Mouse (Mus musculus) frontal cortex, postnatal 36 days (tissue): ENCODE data around the gene Ddx21.

Experiments used
- DNase-seq, 2 experiments: peaks; one replicate each; pipeline ENCODE4 v3.0.0; 2022; ENCODE audit warnings: low spot score in 2 of 2

Gene Ddx21

DNA sequence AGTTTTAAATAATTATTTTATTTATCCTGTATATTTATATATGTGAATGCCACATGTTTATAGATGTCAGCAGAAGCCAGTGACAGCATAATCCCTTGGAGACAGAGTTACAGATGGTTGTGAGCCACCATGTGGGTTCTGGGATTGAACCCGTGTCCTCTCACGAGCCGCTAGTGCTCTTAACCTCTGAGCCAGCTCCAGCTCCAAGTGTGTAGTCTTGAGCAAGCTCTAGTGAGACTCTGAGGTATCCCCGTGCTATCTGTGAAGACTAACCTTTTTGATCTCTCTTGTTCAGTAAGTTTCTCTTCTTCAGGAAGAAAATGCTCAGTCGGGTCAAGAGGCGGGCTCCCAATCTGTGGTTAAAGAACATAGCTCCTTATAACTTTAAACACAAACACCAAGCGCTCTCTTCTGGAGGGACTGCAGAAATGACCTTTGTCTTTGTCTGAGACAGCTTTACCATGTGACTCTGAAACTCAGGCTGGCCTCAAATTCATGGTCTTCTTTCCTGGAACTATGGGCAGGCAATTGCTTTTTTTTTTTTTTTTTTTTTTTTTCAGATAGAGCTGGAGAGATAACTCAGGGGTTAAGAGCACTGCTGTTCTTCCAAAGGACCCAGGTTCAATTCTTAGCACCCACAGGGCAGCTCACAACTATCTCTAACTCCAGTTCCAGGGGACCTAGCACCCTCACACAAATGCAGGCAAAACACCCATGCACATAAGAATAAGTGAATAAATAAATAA, 31.8 kb downstream of the Ddx21 start:
- no peak for DNase-seq

- DNase-seq, result no peak
These were observed 33.2 kb downstream of the Ddx21 start for GRCm38 (mm10) chr10:62568861-62569260.

DNA sequence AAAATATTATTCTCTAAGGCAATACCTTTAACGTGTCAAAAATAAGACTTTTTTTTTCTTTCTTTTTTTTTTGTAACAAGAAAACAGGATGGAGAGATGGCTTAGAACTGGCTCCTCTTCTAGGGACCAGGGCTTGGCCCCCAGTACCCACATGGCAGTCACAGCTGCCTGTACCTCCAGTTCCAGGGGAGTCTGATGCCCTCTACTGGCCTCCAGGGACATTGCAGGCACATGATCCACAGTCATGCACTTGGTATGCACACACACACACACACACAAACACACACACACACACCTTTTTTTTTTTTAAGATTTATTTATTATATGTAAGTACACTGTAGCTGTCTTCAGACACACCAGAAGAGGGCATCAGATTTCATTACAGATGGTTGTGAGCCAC, 44.3 kb downstream of the Ddx21 start:
- DNase-seq, result no peak

- no peak for DNase-seq
These were observed 45.6 kb downstream of the Ddx21 start for GRCm38 (mm10) chr10:62556558-62556901.

DNA sequence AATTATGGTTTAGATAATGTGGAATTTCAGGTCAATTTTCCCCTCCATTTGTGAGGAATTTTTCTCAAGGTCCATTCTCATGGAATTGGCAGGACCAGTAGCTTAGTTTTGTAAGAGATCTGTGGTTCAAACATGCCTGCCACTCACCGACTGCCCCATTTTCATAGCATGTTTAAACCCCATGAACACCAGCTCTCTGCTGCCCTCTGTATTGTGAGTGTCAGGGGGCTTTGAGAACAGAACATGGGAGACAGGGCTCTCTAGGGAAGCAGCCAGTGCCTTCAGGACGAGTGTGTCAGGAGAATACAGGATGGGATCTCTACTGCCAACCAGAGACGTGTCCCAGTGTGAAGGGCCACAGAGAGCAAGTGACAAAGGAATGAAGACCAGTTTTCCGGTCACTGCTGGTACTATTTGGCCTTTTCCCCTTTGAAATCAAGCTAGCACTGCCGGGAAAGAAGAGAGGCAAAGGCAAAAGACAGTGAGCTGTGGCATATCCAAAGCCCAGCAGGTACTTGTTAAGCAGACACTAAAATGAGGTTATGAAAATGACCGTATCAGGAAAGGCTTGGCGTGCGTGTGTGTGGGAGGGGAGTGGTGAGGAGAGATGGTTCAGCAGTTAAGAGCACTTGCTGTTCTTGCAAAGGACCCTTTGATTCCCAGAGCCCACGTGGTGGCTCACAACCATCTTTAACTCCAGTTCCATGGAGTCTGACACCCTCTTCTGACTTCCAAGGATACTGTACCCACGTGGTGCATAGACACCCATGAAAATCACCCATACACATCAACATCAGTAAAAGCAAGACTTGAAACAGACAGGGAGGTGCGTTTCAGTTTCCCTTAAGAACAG, 46.1 kb downstream of the Ddx21 start:
- no peak for DNase-seq

DNA sequence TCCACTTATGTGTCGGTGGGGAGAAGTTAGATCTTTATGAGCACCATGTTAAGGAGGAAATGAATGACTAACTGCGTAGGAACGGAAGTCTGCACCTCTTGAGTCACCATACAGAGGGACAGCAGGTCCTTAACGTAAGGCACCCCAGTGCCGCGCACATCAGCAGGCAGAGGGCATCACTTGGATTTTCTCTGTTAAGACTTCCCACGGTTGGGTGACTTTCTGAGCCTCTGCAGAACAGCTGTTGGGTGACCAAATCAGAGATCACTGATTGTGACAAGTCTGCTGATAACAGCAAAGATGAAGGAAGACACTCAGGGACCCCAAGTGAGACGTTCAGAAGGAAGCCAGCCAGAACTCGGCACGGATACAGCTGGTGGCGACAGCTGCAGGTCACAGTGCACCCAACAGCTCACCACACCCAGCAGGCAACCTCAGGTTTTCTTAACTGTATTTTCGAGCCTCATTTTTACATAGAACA, 48.4 kb downstream of the Ddx21 start:
- no peak for DNase-seq

GRCm38 (mm10) chr10:62550787-62551300, 51.2 kb downstream of the Ddx21 start:
- DNase-seq, result peak; percentile 36 to 40

DNA sequence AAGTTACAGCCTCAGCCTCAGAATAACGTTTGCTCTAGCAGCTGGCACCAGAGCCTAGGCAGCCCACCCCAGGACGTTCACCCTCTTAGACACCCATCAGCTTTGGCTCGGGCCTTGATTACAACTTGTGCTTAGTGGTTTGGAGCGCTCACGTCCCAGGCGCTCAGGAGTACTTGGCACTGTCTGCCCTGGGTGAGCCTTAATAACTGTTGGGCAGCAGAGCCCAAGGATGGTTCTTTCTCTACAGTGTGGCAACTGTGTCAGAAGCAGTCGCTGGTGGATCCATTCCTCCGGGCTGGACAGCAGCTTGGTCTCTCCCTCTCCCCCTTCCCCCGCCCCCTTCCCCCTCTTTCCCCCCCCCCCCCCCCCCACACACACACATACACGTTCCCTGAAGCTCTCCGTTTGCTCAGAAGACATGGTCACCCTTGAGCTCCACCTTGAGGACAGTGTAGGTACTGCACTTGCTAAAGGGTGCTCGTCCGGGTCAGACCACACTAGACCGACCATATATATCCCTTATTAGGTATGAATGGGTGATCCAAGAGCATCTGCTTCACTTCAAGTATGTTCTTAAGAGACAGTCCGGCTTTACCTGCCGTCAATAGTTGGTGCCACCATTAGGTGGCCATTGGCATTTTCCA, 52.4 kb downstream of the Ddx21 start:
- DNase-seq, result peak; percentile 68 to 69

DNA sequence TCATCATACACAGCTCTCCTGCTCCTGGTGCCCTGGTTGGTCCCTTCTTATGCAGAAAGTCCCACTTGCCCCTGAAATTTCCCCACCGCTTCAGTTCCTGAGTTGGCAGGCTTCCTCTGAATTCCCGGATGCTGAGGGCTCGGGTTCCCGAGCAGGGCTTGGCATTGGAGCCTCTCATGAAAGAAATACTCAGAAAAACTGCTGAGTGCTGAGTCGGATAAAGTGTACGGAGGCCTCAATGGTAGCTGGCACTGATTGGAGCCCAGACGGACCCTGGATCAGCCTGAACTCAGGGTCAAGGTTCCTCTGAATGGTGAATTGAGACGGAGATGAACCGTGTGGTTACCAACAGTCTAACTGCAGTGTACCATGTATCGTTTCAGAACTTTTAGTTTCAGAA, 55.6 kb downstream of the Ddx21 start:
- DNase-seq, result no peak

- no peak for DNase-seq
These were observed 56.3 kb downstream of the Ddx21 start for GRCm38 (mm10) chr10:62545759-62546158.

DNA sequence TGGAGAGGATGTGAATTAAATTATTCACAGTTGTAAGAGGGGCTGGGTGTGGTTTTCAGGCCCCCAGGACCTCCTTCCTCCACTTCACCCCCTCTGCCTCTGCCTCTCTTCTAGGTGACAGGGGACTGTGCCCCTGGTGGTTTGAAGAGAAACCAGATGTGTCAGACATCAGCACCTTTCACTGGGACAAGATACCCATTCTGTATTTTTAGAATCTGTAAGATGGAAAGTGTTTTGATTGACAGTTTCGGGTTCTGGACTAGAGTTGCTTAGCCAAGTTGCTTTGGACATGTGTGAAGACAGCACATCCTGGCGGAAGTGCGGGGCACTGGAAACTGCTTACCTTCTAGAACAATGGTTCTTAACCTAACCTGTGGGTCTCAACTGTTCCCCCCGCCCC, 57.8 kb downstream of the Ddx21 start:
- no peak for DNase-seq

DNA sequence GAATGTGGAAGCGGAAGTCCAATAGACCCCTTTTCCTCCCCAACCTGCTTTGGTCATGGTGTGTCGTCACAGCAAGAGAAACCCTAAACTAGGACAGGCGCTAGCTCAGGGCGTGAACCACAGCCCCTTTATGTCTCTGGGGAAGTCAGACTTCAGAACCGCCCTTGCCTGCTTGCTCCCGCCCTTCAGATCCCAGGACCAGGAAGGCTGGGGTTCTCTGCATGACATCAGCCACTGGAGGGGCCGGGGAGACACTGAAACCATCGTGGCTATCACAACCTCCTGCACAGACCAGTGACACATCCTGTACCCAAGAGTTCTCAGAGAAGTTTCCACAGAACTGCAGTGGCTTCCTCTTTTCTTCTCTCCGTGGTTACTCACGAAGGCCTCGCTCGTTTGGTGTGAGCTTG, 58.7 kb downstream of the Ddx21 start:
- no peak for DNase-seq

GRCm38 (mm10) chr10:62542928-62543327, 59.2 kb downstream of the Ddx21 start:
- no peak for DNase-seq

DNA sequence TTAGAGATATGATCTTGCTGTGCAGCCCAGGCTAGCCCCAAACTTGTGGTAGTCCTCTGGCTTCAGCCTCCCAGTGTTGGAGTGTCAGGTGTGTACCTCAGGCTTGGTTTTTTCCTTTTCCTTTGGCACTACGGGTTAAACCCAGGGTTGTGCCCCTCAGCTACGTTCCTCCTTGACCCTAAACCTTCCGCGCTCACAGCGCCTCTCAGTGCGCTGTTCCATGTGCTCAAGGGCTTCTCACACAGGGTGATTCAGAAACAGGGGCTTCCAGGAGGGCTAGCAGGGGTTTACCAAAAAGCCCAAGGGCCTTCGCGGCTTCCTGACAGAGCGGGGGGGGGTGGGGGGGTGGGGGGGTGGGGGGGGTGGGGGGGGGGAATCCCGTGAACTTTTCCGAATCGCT, 59.6 kb downstream of the Ddx21 start:
- DNase-seq, result no peak

GRCm38 (mm10) chr10:62541499-62541898, 60.6 kb downstream of the Ddx21 start:
- no peak for DNase-seq

- DNase-seq, result no peak
These were observed 61.3 kb downstream of the Ddx21 start for GRCm38 (mm10) chr10:62540800-62541199.

DNA sequence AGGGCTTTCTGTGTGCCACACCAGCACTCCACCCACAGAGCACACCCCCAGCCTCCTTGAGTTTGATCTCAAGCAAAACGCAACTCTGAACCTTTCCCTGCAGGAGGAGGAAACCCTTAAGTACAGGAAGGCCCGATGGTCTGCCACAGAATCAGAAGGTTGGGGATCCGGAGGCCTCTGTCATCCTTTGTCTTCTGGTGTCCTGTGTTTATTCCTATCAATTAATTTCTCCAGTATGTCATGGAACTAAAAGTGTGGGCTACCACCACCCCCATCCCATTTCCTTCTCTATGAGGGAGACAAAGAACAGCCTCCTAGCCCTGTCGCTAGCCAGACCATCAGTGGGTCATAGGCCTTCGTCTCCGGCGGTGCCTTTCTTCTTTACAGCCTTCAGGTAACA, 67.6 kb downstream of the Ddx21 start:
- DNase-seq, result no peak

DNA sequence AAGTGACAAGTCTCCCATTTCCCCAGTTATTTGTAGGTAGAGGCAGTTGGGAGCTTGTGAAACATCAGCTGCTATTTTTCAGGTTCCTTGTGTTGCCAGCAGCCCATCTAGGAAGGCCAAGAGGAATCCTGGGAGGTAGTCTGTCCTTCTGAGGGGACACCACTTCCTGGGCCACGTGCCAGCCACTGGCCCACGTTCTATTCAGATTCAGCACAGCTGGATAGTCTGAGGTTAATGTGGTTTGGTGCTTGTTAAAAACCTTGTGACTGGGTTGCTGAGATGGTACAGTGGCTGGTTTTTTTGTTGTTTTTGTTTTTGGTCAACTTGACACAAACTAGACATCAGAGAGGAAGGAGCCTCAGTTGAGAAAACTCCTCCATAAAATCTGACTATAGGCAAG, 69.2 kb downstream of the Ddx21 start:
- DNase-seq, result no peak
